Mouse (Mus musculus) heart, postnatal 0 days (tissue): Measurements from ENCODE around the gene Serpinb6a.

ENCODE experiments used
- CTCF ChIP-seq: IDR thresholded peaks from 2 replicates; pipeline ENCODE4 v1.5.1; 2016; ENCODE audit warnings: antibody characterized with exemption, control low read depth, low read depth
- EP300 ChIP-seq: IDR thresholded peaks from 2 replicates; pipeline ENCODE4 v1.6.1; 2016; ENCODE audit warnings: antibody characterized with exemption, low read depth

DNA sequence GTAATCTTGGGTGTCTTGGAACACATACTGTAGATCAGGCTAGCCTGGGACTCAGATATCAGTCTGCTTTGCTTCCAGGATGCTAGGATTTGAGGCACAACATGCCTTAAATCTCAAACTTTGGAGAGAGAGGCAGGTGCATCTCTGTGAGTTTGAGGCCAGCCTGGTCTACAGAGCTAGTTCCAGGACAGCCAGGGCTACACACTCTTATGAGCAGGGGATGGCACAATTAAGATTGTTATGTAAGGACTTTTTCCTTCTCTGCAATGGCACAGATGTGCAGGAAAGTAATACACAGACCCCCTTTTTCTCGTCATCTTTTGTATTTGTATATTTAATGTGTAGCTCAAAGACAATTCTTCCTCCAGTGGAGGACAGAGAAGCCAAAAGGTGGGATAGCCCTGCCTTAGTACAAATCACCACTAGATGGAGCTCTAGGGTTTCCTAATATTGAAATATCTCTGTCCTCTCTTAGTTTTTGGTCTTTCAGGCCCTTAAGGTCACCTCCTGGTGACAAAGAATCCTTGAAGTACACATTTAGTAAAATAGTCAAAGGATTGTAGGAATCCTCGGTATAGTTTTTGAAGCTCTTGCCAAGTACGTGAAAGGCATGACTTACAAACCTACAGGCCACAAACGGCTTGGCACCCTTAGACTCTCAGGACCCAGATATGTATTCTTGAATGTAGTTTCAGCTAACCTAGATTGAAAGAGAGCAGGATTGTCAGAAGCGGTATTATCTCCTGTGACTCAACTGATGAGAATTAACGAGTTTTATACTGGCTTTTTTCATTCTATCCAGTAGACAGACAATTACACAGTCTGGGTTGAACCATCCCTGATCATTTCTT is 45.8 kb downstream of the Serpinb6a start:
- TF ChIP-seq EP300 = no peak
- peak; percentile 68 for TF ChIP-seq CTCF
